Mouse (Mus musculus) hindbrain, embryonic 15.5 days (tissue): ENCODE measurements around the gene Crip1. TPM values are rescaled to one million over a fixed set of nuclear protein-coding genes. Genes with fewer than 3 reads are reported as not detected.

Source experiments
- ATAC-seq: fragments of 200-750 bp; cut with Nextera tagmentation; 2 replicates; pipeline ENCODE4 v1.8.0; 2017; ENCODE audit warnings: low read depth, moderate number of reproducible peaks, moderate TSS enrichment; ENCODE audit not compliant: low FRiP score
- H3K27ac ChIP-seq: fragments of 300-500 bp; sonication (generic); replicated peaks from 2 replicates; pipeline ENCODE4 v1.5.1; 2015; ENCODE audit warnings: mild to moderate bottlenecking, inconsistent platforms
- H3K27me3 ChIP-seq: fragments of 300-500 bp; sonication (generic); 2 replicates; pipeline ENCODE4 v1.6.1; 2015; ENCODE audit warnings: control low read depth, inconsistent platforms
- H3K36me3 ChIP-seq: fragments of 300-500 bp; sonication (generic); 2 replicates; pipeline ENCODE4 v1.6.1; 2015; ENCODE audit warnings: control low read depth, inconsistent platforms
- H3K4me1 ChIP-seq: fragments of 300-500 bp; sonication (generic); replicated peaks from 2 replicates; pipeline ENCODE4 v1.6.1; 2015; ENCODE audit warnings: control low read depth, inconsistent platforms
- H3K4me2 ChIP-seq: fragments of 300-500 bp; sonication (generic); 2 replicates; pipeline ENCODE4 v1.6.1; 2015; ENCODE audit warnings: moderate library complexity, mild to moderate bottlenecking, inconsistent platforms
- H3K4me3 ChIP-seq: fragments of 300-500 bp; sonication (generic); 2 replicates; pipeline ENCODE4 v1.5.1; 2015; ENCODE audit warnings: mild to moderate bottlenecking, inconsistent platforms
- H3K9ac ChIP-seq: fragments of 300-500 bp; sonication (generic); 2 replicates; pipeline ENCODE4 v1.6.1; 2015; ENCODE audit warnings: inconsistent platforms
- H3K9me3 ChIP-seq: fragments of 300-500 bp; sonication (generic); 2 replicates; pipeline ENCODE4 v1.6.1; 2016; ENCODE audit warnings: control low read depth, inconsistent platforms
- WGBS: fragments of 180-500 bp; shearing (Covaris S2); methylation state at CpG from one replicate; pipeline ENCODE4 v1.1.7; 2015; 5-methylcytosine and 5-hydroxymethylcytosine counted together
- polyA plus RNA-seq: library from polyadenylated mRNA; unstranded; fragments of >200 nt; fragmentation: Nextera tagmentation; extraction: Ambion mirVana; gene quantifications from 2 replicates; pipeline ENCODE4 v1.2.1, GENCODE M21; 2015

Gene Crip1
- polyA plus RNA-seq = 29.2 and 34.7 TPM in 2 replicates

- Histone ChIP-seq H3K4me2 (peak within 1 kb of the TSS; percentile 32), H3K27ac (peak within 1 kb of the TSS; percentile 22; the same call in 1 of the 2 replicates), H3K9ac (no peak within 1 kb of the TSS), H3K4me1 (peaks cover 44% of the 10 kb centered on the region), H3K27me3 (peaks cover 12% of the 10 kb centered on the region), H3K9me3 (no peaks in the 10 kb centered on the region), H3K36me3 (peaks cover 14% of the 10 kb centered on the region), H3K4me3 (peak within 1 kb of the TSS; percentile 1; the same call in 1 of the 2 replicates)
- ATAC-seq = no peak
- WGBS = 9% methylated on average over 45 of the region's 45 CpGs
These were observed at the start of gene Crip1 for GRCm38 (mm10) chr12:113146112-113147057. Crip1 (plus strand) TSS chr12:113146316.

GRCm38 (mm10) chr12:113097040-113097439 lies 49.1 kb upstream of the Crip1 start:
- Histone ChIP-seq H3K27me3 (no peaks in the 10 kb centered on the region), H3K4me3 (peak overlapping the region; percentile 96), H3K4me1 (peaks cover 41% of the 10 kb centered on the region), H3K27ac (no peak overlapping the region), H3K4me2 (peak overlapping the region; percentile 99), H3K36me3 (no peaks in the 10 kb centered on the region), H3K9ac (peak overlapping the region; percentile 100), H3K9me3 (no peaks in the 10 kb centered on the region)
- peak; percentile 25 for ATAC-seq
- WGBS = 87% methylated on average over 5 of the region's 5 CpGs

- peaks cover 49% of the 10 kb centered on the region for H3K4me1 ChIP-seq
- H3K36me3 ChIP-seq = no peaks in the 10 kb centered on the region
- peak within 1 kb of the TSS; percentile 96 for H3K4me3 ChIP-seq
- H3K9ac ChIP-seq = peak within 1 kb of the TSS; percentile 100
- H3K9me3 ChIP-seq = no peaks in the 10 kb centered on the region
- H3K4me2 ChIP-seq = peak within 1 kb of the TSS; percentile 99
- ATAC-seq = peak; percentile 67
- 2% methylated on average over 20 of the region's 53 CpGs for WGBS
- no peaks in the 10 kb centered on the region for H3K27me3 ChIP-seq
- peak within 1 kb of the TSS; percentile 86 for H3K27ac ChIP-seq
These were observed 48.3 kb upstream of the Crip1 start, which contains the start of gene Mta1 for GRCm38 (mm10) chr12:113097749-113098281. Mta1 (plus strand) TSS chr12:113098278.

- peaks cover 55% of the 10 kb centered on the region for H3K4me1 ChIP-seq
- 0 out of 2 replicates have a peak, but pooled peaks have one; percentile 24 for ATAC-seq
- peak overlapping the region; percentile 85 for H3K4me2 ChIP-seq
- H3K27me3 ChIP-seq = no peaks in the 10 kb centered on the region
- H3K27ac ChIP-seq = peak overlapping the region; percentile 86
- H3K4me3 ChIP-seq = peak overlapping the region; percentile 96
- under 1% methylated on average over 48 of the region's 60 CpGs for WGBS
- peak overlapping the region; percentile 100 for H3K9ac ChIP-seq
- no peaks in the 10 kb centered on the region for H3K36me3 ChIP-seq
- no peaks in the 10 kb centered on the region for H3K9me3 ChIP-seq
These were observed 47.5 kb upstream of the Crip1 start for GRCm38 (mm10) chr12:113098530-113099151.

- WGBS = 26% methylated on average over 6 of the region's 6 CpGs
- no peak overlapping the region for H3K27ac ChIP-seq
- peak overlapping the region; percentile 100 for H3K9ac ChIP-seq
- no peaks in the 10 kb centered on the region for H3K9me3 ChIP-seq
- no peak for ATAC-seq
- peak overlapping the region; percentile 96 for H3K4me3 ChIP-seq
- H3K36me3 ChIP-seq = no peaks in the 10 kb centered on the region
- H3K27me3 ChIP-seq = no peaks in the 10 kb centered on the region
- peak overlapping the region; percentile 85 for H3K4me2 ChIP-seq
- peaks cover 59% of the 10 kb centered on the region for H3K4me1 ChIP-seq
These were observed 46.5 kb upstream of the Crip1 start for GRCm38 (mm10) chr12:113099470-113100237.

GRCm38 (mm10) chr12:113100448-113101076 lies 45.6 kb upstream of the Crip1 start:
- H3K9ac ChIP-seq = no peak overlapping the region
- ATAC-seq = no peak
- no peaks in the 10 kb centered on the region for H3K27me3 ChIP-seq
- H3K36me3 ChIP-seq = no peaks in the 10 kb centered on the region
- H3K4me1 ChIP-seq = peaks cover 59% of the 10 kb centered on the region
- no peaks in the 10 kb centered on the region for H3K9me3 ChIP-seq
- 0 out of 2 replicates have a peak overlapping the region, but pooled peaks have one; percentile 32 for H3K27ac ChIP-seq
- no peak overlapping the region for H3K4me3 ChIP-seq
- 67% methylated on average over 5 of the region's 5 CpGs for WGBS
- peak overlapping the region; percentile 85 for H3K4me2 ChIP-seq

- H3K27ac ChIP-seq = 0 out of 2 replicates have a peak overlapping the region, but pooled peaks have one; percentile 32
- no peak for ATAC-seq
These were observed 44.7 kb upstream of the Crip1 start for GRCm38 (mm10) chr12:113101251-113101960.

GRCm38 (mm10) chr12:113102461-113102860 lies 43.7 kb upstream of the Crip1 start:
- Histone ChIP-seq H3K27ac (no peak overlapping the region), H3K4me2 (no peak overlapping the region), H3K9ac (no peak overlapping the region), H3K4me3 (no peak overlapping the region), H3K36me3 (no peaks in the 10 kb centered on the region), H3K9me3 (no peaks in the 10 kb centered on the region), H3K4me1 (peaks cover 55% of the 10 kb centered on the region), H3K27me3 (no peaks in the 10 kb centered on the region)
- no peak for ATAC-seq
- WGBS = 64% methylated on average over 6 of the region's 6 CpGs

More at GRCm38 (mm10) chr12:113101251-113101960, 44.7 kb upstream of the Crip1 start:
- H3K36me3 ChIP-seq = no peaks in the 10 kb centered on the region
- H3K9ac ChIP-seq = no peak overlapping the region
- H3K9me3 ChIP-seq = no peaks in the 10 kb centered on the region
- peaks cover 59% of the 10 kb centered on the region for H3K4me1 ChIP-seq
- H3K27me3 ChIP-seq = no peaks in the 10 kb centered on the region
- WGBS = 83% methylated on average over 9 of the region's 9 CpGs
- no peak overlapping the region for H3K4me2 ChIP-seq
- no peak overlapping the region for H3K4me3 ChIP-seq

- Histone ChIP-seq H3K27ac (no peak overlapping the region), H3K4me3 (no peak overlapping the region), H3K9me3 (no peaks in the 10 kb centered on the region), H3K27me3 (no peaks in the 10 kb centered on the region), H3K4me1 (peaks cover 50% of the 10 kb centered on the region), H3K4me2 (no peak overlapping the region), H3K36me3 (no peaks in the 10 kb centered on the region), H3K9ac (no peak overlapping the region)
- WGBS = 78% methylated on average over 8 of the region's 8 CpGs
- no peak for ATAC-seq
These were observed 42.2 kb upstream of the Crip1 start for GRCm38 (mm10) chr12:113103846-113104451.

GRCm38 (mm10) chr12:113106386-113106785 lies 39.7 kb upstream of the Crip1 start:
- ATAC-seq = no peak
- no peak overlapping the region for H3K9ac ChIP-seq
- H3K4me1 ChIP-seq = peaks cover 36% of the 10 kb centered on the region
- H3K27ac ChIP-seq = no peak overlapping the region
- H3K9me3 ChIP-seq = no peaks in the 10 kb centered on the region
- H3K36me3 ChIP-seq = no peaks in the 10 kb centered on the region
- H3K4me2 ChIP-seq = no peak overlapping the region
- no peak overlapping the region for H3K4me3 ChIP-seq
- 90% methylated on average over 6 of the region's 6 CpGs for WGBS
- no peaks in the 10 kb centered on the region for H3K27me3 ChIP-seq
